In the genomic region with DNA sequence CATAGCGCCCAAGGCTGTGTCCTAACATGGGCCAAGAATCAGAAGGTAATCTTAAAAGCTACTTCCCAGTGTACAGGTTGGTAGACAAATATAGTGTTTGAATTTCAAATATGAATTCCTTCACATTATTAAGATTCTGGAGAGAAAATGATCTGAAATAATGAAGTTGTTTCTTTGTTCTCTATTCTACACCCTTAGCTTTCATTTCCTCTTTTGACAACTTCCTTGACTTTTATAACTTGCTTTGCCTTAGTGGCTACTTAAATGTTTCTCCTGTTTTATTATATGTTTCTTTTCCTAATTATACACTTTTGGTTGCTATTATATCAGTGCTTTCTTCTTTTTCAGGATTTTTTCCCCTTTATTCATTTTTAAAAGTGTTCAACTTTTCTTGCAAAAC, we compare ENCODE assay signal across 22 mouse cellular contexts.
"Had no signal": no experiment of that assay in that cellular context is flagged by ENCODE, and none has a peak within 500 bp of the region (broad histone marks: within the 10 kb centered on the region; RNA-seq: fewer than 3 reads in every experiment).

No protein-coding gene starts in this region.

- H3K36me3 ChIP-seq: heart, embryonic 10.5 days; heart, embryonic 12.5 days; hindbrain, embryonic 13.5 days; hindbrain, embryonic 15.5 days; limb, embryonic 10.5 days; limb, embryonic 12.5 days; liver, embryonic 13.5 days had no signal

- ATAC-seq: hindbrain, postnatal 0 days; intestine, embryonic 16.5 days had no signal

- DNase-seq: gastrocnemius, postnatal 14 days; gastrocnemius, postnatal 36 days; heart, adult 18-20 months; heart, postnatal 10 days; kidney, adult 11 months; kidney, adult 2 months; kidney, postnatal 10 days; kidney, postnatal 25 days; kidney, postnatal 4 days; liver; liver, embryonic 13.5 days had no signal

- H3K27ac ChIP-seq: heart, embryonic 10.5 days; hindbrain, embryonic 13.5 days; hindbrain, embryonic 15.5 days; hindbrain, postnatal 0 days; layer of hippocampus, adult 2 months; left cerebral cortex, adult 2 months; limb, embryonic 10.5 days; limb, embryonic 12.5 days; liver, embryonic 13.5 days had no signal

- H3K4me2 ChIP-seq: heart, embryonic 12.5 days; hindbrain, embryonic 13.5 days; hindbrain, embryonic 15.5 days; limb, embryonic 12.5 days; liver, embryonic 11.5 days; liver, embryonic 13.5 days had no signal

- H3K4me3 ChIP-seq: heart, embryonic 10.5 days; heart, embryonic 12.5 days; hindbrain, embryonic 13.5 days; hindbrain, embryonic 15.5 days; layer of hippocampus, adult 2 months; left cerebral cortex, adult 2 months; limb, embryonic 10.5 days; limb, embryonic 12.5 days; liver, embryonic 13.5 days had no signal

- H3K27me3 ChIP-seq: heart, embryonic 12.5 days; hindbrain, embryonic 13.5 days; hindbrain, embryonic 15.5 days; limb, embryonic 12.5 days; liver, embryonic 13.5 days had no signal

- H3K4me1 ChIP-seq: heart, embryonic 10.5 days; heart, embryonic 12.5 days; hindbrain, embryonic 13.5 days; hindbrain, embryonic 15.5 days; limb, embryonic 10.5 days; limb, embryonic 12.5 days; liver, embryonic 13.5 days had no signal

- H3K9me3 ChIP-seq: heart, embryonic 10.5 days; heart, embryonic 12.5 days; hindbrain, embryonic 13.5 days; hindbrain, embryonic 15.5 days; limb, embryonic 10.5 days; limb, embryonic 12.5 days; liver, embryonic 13.5 days had no signal

- H3K9ac ChIP-seq: heart, embryonic 12.5 days; hindbrain, embryonic 13.5 days; hindbrain, embryonic 15.5 days; limb, embryonic 12.5 days; liver, embryonic 13.5 days had no signal
